Mouse (Mus musculus) frontal cortex, postnatal 14 days (tissue): ENCODE results near the gene Pdia2.
A peak's percentile ranks its signal among the peaks of the same experiment; 100 is the strongest.

ENCODE experiments used
- DNase-seq, 2 experiments: peaks; one replicate each; pipeline ENCODE4 v3.0.0; 2022; ENCODE audit warnings: low spot score in 2 of 2

Pdia2 gene

DNA sequence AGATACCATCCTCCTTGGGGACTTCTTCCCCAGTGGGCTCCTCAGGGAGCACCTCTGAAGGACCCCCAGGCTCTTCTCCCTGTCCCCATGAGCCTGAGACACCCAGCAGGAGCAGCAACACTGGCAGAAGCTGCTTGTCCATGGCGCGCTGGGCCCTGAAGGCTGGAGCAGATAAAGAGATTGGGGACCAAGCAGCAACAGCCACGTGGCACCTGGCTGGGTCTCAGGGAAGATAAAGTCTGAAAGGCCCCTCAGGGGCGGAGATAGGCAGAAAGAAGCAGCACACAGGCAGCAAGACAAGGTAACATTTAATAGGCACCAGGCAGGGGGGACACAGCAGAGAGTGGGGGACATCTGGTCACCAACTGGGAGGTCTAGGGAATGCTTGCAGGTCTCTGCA lies at the start of gene Pdia2:
Pdia2 (minus strand) TSS at position 196 of the 400 bp plus-strand sequence.
- DNase-seq, result no peak

DNA sequence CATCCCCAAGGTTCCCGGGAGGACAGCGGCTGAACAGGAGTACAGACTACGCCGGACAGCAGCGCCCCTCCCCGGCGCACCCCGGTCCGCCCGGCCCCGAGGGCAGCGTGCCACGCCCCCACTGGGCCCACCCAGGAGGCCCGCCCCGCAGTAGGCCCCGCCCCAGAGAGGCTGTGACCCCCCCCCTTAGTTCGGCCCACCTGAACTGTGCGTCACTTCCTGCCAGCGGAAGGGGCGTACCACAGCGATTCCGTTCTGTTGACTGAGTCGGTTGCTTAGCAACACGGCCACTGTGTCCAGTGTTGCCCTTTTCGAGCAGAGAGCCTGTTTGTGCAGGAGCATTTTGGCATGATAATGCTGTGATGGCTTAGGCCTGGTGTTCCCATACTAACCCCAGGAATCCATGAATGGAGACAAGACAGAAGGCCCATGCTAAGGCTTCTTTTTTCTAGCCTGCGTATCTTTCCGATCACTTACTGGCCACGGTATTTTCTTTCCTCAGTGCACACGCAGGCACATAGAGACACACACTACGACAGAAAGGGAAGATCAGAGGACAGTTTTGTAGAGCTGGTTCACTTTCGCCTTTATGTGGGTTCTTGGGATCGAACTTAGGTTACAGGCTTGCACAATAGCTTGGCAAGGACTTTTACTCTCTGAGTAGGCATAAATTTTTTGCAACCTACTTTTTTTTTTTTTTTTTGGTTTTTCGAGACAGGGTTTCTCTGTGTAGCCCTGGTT lies 45.4 kb upstream of the Pdia2 start, which contains the start of gene Fam234a:
Fam234a (minus strand) TSS at position 142 of the 741 bp plus-strand sequence.
- peak; percentile 84 to 85 for DNase-seq

DNA sequence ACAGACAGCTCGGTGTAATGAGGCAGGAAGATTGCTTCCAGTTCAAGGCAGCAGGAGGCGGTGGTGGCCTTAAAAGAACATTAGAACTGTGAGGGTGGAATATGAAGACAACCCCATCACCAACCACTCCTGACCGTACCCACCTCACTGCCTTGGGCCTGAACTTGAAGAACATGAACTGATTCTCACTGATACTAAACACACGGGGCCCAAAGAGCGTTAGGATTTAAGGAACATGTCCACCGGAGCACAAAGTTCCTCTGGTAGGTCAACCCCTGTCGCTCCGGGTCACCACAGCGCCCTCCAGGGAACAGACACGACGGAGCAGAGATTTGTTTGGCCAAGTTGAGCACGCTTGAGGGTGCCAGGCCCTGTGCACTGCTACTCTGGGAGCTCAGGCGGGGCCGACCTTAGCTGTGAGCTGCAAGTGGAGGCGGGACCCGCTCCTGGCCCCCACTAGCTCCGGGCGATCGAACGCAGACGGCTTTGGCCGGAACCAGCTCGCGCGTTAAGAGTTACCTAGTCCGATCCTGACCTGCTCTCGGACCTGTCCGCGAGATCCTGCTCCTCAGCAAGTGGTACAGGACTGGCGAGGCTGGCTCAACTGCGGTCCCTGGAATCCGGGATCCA lies 44.7 kb upstream of the Pdia2 start:
- no peak for DNase-seq

DNA sequence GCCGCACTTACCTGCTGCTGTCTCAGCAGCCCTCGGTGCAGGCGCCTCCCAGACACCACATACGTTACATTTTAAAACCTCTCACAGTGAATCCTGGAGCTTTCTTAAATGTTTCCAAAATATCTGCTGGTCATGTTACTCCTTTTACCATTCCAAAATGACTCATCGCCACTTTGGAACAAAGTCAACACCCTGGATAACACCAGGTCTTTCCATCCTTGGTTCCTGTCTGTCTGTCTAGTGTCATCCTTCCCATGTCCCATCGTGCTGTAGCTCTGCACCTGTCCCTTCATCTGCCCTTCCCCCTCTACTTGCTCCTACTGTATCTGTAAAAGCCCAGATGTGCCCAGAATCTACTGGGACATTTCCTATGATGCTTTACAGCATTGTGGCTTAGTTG lies 42.1 kb upstream of the Pdia2 start:
- no peak for DNase-seq

DNA sequence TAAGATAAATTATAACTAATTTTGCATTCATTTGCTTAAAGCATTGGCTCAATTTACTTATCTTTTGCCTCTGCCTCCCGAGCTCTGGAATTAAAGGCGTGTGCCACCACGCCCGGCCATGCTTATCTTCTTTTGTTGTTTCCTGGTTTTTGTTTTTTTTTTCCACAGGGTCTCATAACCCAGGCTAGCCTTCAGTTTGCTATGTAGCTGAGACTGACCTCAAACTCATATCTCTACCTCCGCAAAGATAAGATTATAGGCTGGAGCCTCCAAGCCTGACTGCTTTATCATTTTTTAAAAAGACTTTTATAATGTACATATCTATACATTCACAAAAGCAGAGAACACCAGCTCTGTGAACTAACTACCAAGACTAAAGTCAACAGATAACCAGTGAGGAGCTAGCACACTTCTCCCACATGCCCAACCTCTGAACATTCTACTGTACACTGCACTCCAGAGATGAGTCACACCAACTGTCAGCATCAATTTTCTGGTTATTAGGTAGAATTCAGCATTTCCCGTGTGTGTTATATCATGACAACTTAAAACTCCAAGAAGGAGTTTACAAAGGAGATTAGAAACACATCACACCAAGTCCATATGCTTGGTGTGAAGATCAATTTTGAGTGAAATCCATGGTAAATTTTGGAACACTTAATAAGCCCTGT lies 41.4 kb upstream of the Pdia2 start:
- no peak for DNase-seq

DNA sequence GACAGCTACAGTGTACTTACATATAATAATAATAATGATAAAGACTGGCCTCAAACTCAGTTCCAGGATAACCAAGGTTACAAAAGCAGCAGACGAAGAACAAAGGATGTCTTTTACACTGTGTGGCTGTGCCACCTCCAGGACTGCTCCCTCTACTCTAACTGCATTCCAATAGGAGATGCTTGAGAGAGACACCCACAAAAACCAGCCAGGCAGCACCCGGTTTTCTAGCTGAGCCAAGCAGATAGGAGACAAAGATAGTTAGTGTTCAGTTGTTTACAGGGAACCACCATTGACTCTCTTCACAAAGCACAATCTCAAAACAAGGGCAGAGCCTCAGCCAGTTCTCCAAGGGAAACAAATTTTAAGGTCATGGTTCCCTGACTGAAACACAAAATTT lies 40.7 kb upstream of the Pdia2 start:
- no peak for DNase-seq

DNA sequence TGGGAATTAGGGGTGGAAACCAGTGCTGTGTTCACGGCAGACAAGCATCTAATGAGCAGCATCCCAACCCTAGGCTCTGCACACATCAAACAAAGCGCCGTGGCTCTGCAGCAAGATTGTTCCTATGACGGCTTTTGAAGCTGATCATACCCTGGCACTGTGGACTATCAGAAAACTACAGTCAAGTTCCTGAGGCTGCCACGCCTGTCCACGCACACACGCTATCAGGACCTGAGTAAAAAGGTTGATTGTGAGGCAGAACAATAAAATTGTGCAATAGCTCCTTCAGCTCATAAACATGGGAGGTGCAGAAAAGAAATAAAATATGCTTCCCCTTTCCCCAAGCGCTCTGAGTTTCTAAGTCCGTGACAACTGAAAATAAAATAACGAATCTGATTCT lies 38.8 kb upstream of the Pdia2 start:
- DNase-seq, result no peak

DNA sequence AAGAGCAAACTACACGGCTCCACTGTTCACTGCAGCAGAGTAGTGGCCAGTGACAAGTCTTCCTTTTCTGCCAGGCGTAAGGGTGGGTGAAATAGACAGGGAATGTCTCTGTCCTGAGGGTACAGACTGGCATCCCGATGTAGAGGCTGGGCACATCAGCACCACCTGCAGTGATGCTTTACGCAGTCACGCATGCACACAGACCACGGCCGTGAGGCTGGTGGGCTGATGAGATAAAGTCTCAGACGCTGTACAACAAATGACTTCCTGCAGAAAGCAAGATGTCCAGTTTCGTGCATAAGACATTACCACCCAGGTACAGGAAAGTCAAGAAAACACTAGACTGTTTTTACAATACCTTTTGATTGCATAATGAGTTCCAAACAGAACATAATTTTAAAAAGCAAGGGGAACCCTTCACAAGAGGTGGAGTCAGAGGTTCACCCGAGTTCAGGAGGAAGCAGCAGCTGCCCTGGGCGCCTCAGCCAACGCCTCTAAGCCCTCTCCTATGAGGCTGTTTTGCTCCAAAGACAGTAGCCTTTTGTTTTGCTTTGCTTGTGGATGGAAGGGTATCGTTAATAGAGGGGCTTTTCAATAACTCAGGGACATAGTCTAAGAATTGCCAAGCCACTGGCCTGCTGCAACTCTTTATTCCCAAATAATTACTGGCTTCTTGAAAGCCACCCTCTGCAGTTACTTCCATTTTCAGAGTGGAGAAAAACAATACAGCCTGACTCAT lies 36.4 kb upstream of the Pdia2 start:
- no peak for DNase-seq

DNA sequence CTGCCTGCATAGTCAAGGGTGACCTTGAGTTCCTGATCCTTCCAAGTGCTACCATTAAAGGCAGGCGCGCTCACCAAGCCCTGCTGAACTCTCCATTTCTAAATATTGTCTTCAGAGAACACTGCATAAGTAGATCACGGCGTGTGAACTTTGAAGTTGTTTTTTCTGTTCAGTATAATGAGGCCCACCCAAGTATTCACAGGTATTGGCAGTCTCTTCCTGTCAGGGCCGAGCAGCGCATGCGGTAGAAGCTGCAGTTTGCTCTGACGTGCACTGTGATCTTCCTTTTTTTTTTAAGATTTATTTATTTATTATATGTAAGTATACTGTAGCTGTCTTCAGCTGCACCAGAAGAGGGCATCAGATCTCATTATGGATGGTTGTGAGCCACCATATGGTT lies 35.5 kb upstream of the Pdia2 start:
- no peak for DNase-seq

DNA sequence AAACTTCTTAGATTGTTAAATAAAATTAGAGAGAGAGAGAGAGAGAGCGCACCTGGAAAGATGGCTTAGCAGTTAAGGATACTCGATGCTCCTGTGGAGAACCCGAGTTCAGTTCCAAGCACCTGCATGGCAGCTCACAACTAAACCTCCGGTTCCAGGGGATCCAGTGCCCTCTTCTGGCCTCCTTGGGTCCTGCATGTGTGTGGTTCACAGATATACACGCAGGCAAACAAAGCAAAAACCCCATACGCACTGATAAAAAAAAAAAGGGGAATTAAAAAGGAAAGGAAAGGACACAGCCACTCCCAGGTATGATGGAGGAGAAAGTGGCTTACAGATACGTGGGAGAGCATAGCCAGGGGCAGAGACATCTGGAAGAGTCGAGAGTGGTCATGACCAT lies 34.0 kb upstream of the Pdia2 start:
- DNase-seq, result no peak

DNA sequence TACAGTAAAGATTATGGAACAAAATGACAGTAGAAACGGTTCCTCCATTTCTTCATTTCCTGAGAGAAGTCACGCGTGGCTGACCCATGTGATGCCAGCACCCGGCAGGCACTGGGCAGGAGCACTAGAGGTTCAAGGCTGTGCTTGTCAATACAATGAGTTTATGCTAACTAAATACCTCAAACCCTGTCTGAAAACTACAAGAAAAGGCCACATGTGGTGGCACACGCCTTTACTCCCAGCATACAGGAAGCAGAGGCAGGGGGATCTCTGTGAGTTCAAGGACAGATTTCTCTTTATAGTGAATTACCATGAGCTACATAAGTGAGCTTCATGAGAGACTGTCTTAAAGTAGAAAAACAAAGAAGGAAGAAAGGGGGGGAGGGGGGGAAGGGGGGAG lies 32.3 kb upstream of the Pdia2 start:
- DNase-seq, result no peak

DNA sequence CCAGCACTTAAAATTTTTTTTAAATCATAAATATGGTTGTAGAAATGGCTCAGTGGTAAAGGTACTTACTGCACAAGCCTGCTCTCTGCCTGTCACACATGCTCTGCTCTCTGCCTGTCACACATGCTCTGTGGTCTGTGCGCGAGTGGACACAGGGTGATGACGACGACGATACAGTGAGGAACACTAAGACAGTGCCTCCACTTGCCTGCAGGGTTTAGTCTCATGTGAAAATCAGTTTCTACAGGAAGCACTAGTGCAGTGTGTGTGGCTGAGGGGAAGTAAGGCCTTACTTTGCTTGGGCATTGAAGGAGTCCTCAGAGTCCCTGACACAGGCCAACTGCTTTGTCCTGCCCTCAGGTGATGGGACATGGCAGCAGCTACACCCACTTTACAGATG lies 30.9 kb upstream of the Pdia2 start:
- no peak for DNase-seq

DNA sequence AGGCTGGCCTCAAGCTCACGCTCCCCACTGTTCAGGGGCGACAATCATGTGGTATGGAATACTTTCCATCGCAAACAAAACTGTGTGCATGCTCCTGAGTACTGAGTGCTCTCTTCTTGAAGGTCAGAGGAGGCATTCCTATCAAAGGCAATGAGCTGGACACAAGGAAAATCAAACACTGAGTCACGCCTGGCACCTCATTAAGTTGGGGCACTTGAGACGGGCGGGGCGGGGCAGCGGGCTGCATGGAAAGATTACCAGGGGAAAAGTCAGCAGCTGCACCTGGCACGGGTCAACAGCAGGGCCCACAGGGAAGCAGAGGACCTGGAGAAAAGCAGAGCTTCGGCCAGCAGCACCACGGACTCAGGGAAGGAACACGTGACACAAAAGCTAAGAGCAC lies 26.3 kb upstream of the Pdia2 start:
- DNase-seq, result no peak

DNA sequence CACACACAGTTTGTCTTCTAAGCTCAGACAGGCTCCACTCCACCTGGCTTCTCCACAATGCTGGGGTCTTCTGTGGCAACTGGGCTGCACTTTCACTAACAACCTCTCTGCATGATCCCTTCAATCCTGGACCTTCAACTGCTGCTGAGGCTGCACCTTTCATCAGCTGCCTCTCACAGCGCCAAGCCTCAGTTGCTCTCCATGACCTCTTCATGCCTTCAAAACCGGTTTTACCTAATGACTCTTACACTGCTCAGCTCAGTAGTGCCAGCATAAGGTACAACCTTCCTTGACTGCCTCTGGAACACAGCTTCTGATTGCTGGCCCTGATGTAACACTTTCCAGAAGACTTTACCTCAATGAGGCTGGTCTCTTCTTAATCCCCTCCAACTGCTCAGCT lies 22.6 kb upstream of the Pdia2 start:
- no peak for DNase-seq

DNA sequence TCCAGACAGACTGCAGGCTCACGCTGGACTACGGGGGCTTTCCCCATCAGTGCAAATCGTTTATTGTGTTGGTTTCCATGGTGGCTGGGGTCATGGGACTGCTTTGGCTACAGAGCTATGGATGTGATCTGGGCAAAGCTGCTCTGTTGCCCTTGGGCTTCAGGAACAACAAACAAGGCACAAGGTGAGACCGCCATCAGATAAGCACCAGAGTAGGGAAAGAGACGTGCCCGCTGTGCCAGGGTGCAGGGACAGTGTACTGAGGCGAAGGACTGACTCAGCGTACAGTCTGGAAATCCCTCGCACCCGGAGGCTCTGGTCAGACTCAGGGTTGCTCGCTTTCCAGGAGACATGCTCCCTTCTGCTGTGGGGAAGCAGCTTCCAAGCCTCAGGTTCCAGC lies 13.8 kb upstream of the Pdia2 start:
- no peak for DNase-seq

DNA sequence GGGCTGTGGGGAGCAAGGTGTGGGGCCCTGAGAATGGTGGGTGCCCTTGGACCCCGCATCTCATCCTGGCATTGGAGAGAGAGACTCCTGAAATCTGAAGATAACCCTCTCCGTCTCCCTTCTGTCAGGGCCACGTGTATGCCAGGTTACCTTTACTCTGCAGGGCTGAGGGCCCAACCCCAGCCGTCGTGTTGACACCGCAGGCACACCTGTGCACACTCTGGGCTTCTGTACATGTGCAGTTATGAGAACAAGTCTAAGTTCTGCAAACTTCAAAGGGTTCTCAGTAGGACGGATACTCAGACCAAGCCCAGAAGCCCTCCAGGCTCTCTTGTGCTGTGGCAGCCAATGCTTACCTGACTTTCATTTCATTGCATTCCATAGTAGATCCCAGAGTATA lies 13.4 kb upstream of the Pdia2 start:
- DNase-seq, result no peak

DNA sequence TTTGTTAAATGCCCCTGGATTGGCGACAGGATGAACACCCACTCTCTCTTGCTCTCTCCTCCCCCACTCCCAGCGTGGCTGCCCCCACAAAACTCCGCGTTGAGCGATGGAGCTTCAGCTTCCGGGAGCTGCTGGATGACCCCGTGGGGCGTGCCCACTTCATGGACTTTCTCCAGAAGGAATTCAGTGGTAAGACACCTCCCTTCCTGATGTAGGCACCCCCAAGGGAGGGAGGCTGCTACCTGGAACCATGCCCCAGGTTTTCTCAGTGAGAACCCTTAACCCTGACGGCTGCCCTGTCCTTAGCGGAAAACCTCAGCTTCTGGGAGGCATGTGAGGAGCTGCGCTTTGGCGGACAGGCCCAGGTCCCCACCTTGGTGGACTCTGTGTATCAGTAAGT lies 8.8 kb upstream of the Pdia2 start, which contains the start of gene Arhgdig:
Arhgdig (minus strand) TSS at position 101 of the 400 bp plus-strand sequence.
- DNase-seq, result no peak

DNA sequence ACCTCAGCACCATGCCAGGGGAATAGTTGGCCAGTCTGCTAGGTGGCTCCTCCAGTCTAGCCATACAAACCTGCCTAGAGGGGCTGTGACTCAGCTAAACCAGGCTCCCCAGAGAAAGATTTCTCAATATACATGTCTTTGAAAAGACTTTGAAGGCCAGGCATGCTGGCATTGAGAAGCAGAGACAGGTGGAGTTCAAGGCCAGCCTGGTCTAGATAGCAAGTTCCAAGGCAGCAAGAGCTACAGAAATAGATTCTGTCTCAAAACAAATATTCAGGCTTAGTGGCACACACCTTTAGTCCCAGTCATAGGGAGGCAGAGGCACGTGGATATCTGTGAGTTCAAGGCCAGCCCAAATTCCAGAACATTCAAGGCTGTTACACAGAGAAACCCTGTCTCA lies 7.5 kb upstream of the Pdia2 start:
- no peak for DNase-seq

DNA sequence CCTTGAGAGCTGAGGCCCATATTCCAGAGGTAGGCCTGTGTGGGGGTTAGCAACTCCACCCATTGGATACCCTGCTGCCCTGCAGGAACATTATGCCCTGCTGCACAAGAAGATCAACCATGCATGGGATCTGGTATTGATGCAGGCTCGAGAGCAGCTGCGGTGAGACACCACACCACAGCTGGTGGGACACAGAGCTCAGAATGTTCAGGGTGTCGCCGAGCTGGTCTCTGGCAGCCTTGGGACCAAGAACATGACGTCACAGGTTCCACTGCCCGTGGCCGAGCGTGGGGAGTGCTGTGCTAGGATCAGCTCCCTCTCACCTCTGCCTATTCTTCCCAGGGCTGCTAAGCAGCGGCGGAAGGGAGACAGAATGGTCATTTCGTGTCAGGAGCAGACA lies 5.9 kb upstream of the Pdia2 start:
- DNase-seq, result no peak

DNA sequence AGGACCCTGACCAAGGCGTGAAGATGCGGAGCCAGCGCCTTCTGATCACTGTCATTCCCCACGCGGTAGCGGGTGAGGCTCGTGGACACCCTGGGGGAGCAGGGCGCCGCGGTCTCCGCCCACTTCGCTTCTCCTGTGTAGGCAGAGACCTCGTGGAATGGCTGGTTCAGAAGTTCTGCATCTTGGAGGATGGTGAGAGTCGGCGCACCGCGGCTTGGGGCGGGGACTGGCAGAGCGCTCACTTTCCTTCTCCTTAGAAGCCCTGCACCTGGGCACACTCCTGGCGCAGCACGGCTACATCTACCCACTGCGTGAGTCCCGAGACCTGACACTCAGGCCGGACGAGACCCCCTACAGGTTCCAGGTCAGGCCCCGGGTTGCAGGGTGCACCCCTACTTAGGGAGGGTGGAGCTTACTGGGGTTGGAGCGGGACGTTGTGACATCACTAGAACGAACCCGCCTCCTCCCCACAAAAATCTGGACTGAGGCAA lies 4.5 kb upstream of the Pdia2 start:
- peak; percentile 62 to 64 for DNase-seq

DNA sequence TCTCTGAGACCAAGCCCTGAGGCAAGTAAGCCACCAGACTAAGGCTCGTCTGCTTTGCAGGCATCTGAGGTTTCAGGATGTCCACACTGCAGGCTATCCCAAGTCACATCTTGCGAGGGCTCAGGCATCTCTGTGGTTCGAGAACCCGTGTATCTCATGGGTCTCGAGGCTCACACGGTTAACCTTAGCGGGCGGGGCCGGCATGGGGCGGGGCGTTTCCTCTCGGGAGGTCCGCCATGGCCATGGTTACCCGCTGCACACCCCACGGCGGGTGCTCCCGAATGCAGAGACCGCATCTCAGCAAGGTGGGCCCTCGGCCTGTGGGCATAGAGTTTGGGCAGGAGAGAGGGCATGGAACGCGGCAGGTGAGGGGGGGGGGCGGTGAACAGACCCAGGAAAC lies 3.9 kb upstream of the Pdia2 start, which contains the start of gene Rgs11:
Rgs11 (plus strand) TSS at position 215 of the 400 bp plus-strand sequence.
- DNase-seq, result peak in 1 of 2 experiments; percentile 49

DNA sequence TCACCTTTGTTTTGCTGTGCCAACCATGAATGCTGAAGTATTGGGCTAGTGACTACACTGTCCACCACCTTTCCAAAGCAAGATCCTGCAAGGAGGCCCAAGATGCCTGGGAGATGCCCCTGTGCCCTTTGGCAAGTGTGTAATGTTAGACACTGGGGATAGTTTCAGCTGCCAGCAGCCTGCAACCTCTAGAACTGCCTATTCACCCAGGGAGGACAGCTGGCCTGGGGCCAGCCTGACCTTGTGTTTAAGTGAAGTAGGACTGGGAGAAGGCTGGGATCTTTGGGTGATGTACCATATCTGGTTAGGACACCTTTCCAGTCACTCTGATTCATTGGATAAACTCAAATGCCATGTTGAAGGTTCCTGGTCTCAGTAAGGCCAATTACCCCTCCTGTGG lies 3.1 kb upstream of the Pdia2 start:
- no peak for DNase-seq
